Mouse (Mus musculus) forebrain, embryonic 13.5 days (tissue): ENCODE data around the gene Actn4. TPM values are rescaled to one million over a fixed set of nuclear protein-coding genes. Genes with fewer than 3 reads are reported as not detected.

ENCODE experiments used
- ATAC-seq: fragments of 200-750 bp; cut with Nextera tagmentation; 2 replicates; pipeline ENCODE4 v1.8.0; 2017
- H3K27ac ChIP-seq: fragments of 300-500 bp; sonication (generic); 2 replicates; pipeline ENCODE4 v1.5.1; 2015; ENCODE audit warnings: inconsistent platforms, mild to moderate bottlenecking, moderate library complexity
- H3K27me3 ChIP-seq: fragments of 300-500 bp; sonication (generic); 2 replicates; pipeline ENCODE4 v1.6.1; 2015; ENCODE audit warnings: mild to moderate bottlenecking, inconsistent platforms
- H3K36me3 ChIP-seq: fragments of 300-500 bp; sonication (generic); 2 replicates; pipeline ENCODE4 v1.6.1; 2015; ENCODE audit warnings: mild to moderate bottlenecking, inconsistent platforms; ENCODE audit not compliant: poor library complexity, severe bottlenecking
- H3K4me1 ChIP-seq: fragments of 300-500 bp; sonication (generic); 2 replicates; pipeline ENCODE4 v1.6.1; 2015; ENCODE audit warnings: inconsistent platforms
- H3K4me2 ChIP-seq: fragments of 300-500 bp; sonication (generic); 2 replicates; pipeline ENCODE4 v1.6.1; 2015; ENCODE audit warnings: inconsistent platforms, mild to moderate bottlenecking, moderate library complexity
- H3K4me3 ChIP-seq: fragments of 300-500 bp; sonication (generic); 2 replicates; pipeline ENCODE4 v1.5.1; 2015; ENCODE audit warnings: mild to moderate bottlenecking, inconsistent platforms
- H3K9ac ChIP-seq: fragments of 300-500 bp; sonication (generic); 2 replicates; pipeline ENCODE4 v1.6.1; 2015; ENCODE audit warnings: mild to moderate bottlenecking, inconsistent platforms
- H3K9me3 ChIP-seq: fragments of 300-500 bp; sonication (generic); replicated peaks from 2 replicates; pipeline ENCODE4 v1.6.1; 2016; ENCODE audit warnings: inconsistent platforms
- WGBS: fragments of 180-500 bp; shearing (Covaris S2); methylation state at CpG from one replicate; pipeline ENCODE4 v1.1.7; 2015; 5-methylcytosine and 5-hydroxymethylcytosine counted together
- polyA plus RNA-seq: library from polyadenylated mRNA; unstranded; fragments of >200 nt; fragmentation: Nextera tagmentation; extraction: Ambion mirVana; gene quantifications from 2 replicates; pipeline ENCODE4 v1.2.1, GENCODE M21; 2015

Gene Actn4
- polyA plus RNA-seq, 1 experiment from 2014 or later: 114 TPM

DNA sequence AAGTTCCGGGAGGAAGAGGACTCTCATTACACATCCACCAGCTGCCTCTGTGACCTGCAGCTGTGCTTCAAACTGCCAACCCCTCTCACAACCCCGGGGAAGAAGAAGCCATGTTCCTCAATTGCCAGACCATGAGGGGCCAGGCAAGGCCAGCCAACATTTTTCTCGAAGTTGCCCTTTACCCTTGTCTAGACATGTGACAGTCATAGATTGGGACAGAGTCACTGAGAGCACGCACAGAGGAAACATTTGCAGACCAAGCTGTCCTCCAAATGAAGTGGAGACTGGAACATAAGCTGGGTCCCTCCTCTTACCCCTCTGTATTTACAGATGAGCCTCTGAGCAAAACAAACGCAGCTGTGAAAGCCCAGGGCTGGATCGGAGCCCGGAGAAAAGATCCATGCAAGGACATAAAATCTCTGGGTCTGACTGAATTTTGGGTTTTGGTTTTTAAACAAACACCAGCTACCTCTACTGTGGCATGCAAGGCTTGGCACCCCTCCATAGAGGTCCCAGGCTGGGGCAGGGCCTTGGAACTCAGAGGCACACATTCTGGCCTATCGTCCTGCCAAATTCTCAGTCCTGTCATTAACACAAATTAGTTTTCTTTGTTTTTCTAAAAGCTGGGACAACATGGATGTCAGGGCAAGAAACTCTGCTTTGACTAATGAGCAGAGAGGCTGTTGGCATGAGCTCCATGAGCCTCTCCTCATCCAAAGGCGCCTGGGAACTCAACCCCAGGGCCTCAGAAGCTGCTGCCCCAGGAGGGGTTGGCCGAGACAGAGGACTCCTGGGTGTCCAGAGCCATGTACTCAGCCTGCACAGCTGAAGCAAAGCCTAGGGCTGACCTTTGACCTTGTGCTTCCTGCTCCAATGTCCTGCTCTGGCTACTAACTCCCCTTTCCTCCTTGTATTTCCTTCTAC is 44.4 kb downstream of the Actn4 start:
- Histone ChIP-seq H3K4me3 (no peak overlapping the region), H3K9ac (no peak overlapping the region), H3K27me3 (no peaks in the 10 kb centered on the region), H3K36me3 (peaks cover 66% of the 10 kb centered on the region), H3K27ac (no peak overlapping the region), H3K4me2 (no peak overlapping the region), H3K9me3 (no peaks in the 10 kb centered on the region), H3K4me1 (peaks cover 55% of the 10 kb centered on the region)
- whole genome bisulfite sequencing: 65% methylated on average over 10 of the region's 10 CpGs
- no peak; the same call in 1 of the 2 replicates for ATAC-seq

DNA sequence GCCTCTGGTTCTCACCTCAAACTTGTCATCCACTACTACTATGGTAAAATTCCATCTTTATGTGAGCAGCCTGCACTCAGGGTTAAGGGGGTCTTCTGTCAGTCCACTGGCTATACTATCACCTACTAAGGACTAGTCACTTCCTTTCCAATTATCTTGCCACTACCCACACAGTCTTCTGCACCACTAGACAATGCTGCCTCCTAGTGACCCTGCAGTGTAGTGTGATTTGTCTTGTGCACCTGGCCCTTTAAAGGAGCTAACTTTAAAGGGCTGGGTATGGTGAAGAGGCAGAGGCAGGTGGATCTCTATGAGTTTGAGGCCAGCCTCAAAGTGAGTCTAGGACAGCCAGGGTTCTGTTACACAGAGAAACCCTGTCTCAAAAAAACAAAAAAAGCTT is 45.6 kb downstream of the Actn4 start:
- H3K9me3 ChIP-seq: no peaks in the 10 kb centered on the region
- H3K4me1 ChIP-seq: peaks cover 42% of the 10 kb centered on the region
- no peak overlapping the region for H3K9ac ChIP-seq
- no peak overlapping the region for H3K27ac ChIP-seq
- no peak for ATAC-seq
- H3K4me3 ChIP-seq: no peak overlapping the region
- H3K4me2 ChIP-seq: no peak overlapping the region
- H3K27me3 ChIP-seq: no peaks in the 10 kb centered on the region
- H3K36me3 ChIP-seq: peaks cover 78% of the 10 kb centered on the region

- 91% methylated on average over 11 of the region's 11 CpGs for WGBS
- Histone ChIP-seq H3K27me3 (no peaks in the 10 kb centered on the region), H3K9me3 (no peaks in the 10 kb centered on the region), H3K4me1 (peaks cover 9% of the 10 kb centered on the region), H3K36me3 (peaks cover 98% of the 10 kb centered on the region), H3K4me3 (no peak overlapping the region), H3K4me2 (no peak overlapping the region), H3K27ac (no peak overlapping the region), H3K9ac (no peak overlapping the region)
- ATAC-seq: no peak
These were observed 49.0 kb downstream of the Actn4 start for GRCm38 (mm10) chr7:28913171-28913570.

- H3K4me2 ChIP-seq: no peak overlapping the region
- no peaks in the 10 kb centered on the region for H3K27me3 ChIP-seq
- H3K4me1 ChIP-seq: no peaks in the 10 kb centered on the region
- no peak overlapping the region for H3K27ac ChIP-seq
- peaks cover 98% of the 10 kb centered on the region for H3K36me3 ChIP-seq
- 82% methylated on average over 4 of the region's 4 CpGs for WGBS
- H3K9ac ChIP-seq: no peak overlapping the region
- H3K9me3 ChIP-seq: no peaks in the 10 kb centered on the region
- H3K4me3 ChIP-seq: no peak overlapping the region
- ATAC-seq: no peak
These were observed 50.5 kb downstream of the Actn4 start for GRCm38 (mm10) chr7:28911632-28912031.

DNA sequence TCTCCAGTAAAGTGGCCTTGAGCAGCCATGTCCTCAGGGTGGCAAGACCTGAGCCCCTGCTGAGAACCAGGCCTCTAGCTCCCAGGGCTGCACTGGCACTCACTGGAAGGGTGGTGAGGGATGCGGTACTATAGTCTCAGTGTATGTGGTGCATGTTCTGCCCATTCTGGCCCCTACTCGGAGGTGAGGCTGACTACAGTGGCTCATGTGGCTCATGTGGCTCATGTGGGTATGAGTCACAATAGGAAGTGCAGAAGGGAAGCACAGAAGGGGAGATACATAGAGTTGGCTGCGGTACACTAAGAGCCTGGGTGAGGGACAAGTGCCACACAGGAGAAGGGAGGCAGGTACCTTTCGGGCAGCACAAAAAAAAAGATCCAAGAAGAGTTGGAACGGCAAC is 54.9 kb downstream of the Actn4 start:
- H3K4me1 ChIP-seq: no peaks in the 10 kb centered on the region
- peaks cover 100% of the 10 kb centered on the region for H3K36me3 ChIP-seq
- H3K9me3 ChIP-seq: no peaks in the 10 kb centered on the region
- H3K27ac ChIP-seq: no peak overlapping the region
- H3K4me3 ChIP-seq: no peak overlapping the region
- 95% methylated on average over 5 of the region's 5 CpGs for WGBS
- H3K9ac ChIP-seq: no peak overlapping the region
- H3K4me2 ChIP-seq: no peak overlapping the region
- H3K27me3 ChIP-seq: no peaks in the 10 kb centered on the region
- no peak for ATAC-seq

GRCm38 (mm10) chr7:28903778-28904177 is 58.4 kb downstream of the Actn4 start:
- ATAC-seq: no peak
- no peak overlapping the region for H3K4me2 ChIP-seq
- H3K36me3 ChIP-seq: peaks cover 100% of the 10 kb centered on the region
- WGBS: 92% methylated on average over 10 of the region's 10 CpGs
- H3K27me3 ChIP-seq: no peaks in the 10 kb centered on the region
- no peak overlapping the region for H3K9ac ChIP-seq
- no peak overlapping the region for H3K27ac ChIP-seq
- H3K9me3 ChIP-seq: no peaks in the 10 kb centered on the region
- H3K4me3 ChIP-seq: no peak overlapping the region
- no peaks in the 10 kb centered on the region for H3K4me1 ChIP-seq

- no peaks in the 10 kb centered on the region for H3K27me3 ChIP-seq
- H3K4me1 ChIP-seq: no peaks in the 10 kb centered on the region
- H3K9me3 ChIP-seq: no peaks in the 10 kb centered on the region
- H3K36me3 ChIP-seq: peaks cover 100% of the 10 kb centered on the region
- H3K9ac ChIP-seq: no peak overlapping the region
- no peak for ATAC-seq
- WGBS: 93% methylated on average over 3 of the region's 3 CpGs
- H3K27ac ChIP-seq: no peak overlapping the region
- H3K4me3 ChIP-seq: no peak overlapping the region
- H3K4me2 ChIP-seq: no peak overlapping the region
These were observed 59.3 kb downstream of the Actn4 start for GRCm38 (mm10) chr7:28902809-28903208.

DNA sequence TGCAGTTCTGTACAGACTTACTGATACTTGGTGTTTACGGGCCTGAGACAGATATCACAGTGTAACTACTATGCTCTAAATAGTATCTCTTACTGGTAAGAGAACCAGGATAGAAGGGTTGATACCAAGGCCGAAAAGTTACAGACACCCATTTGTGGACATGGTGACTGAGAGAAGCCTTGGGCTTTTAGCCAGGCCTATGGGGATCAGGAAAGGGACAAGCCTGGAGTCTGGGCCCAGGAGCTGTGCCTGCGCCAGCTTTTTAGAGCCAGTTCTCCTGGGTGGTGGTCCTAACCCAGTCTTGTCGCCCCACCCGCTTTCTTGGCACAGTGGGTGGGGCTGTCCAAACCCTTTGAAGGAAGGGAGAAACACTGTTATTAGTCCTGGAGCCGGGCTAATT is 60.0 kb downstream of the Actn4 start:
- Histone ChIP-seq H3K9me3 (no peaks in the 10 kb centered on the region), H3K4me1 (no peaks in the 10 kb centered on the region), H3K27ac (no peak overlapping the region), H3K4me3 (no peak overlapping the region), H3K9ac (no peak overlapping the region), H3K4me2 (no peak overlapping the region), H3K36me3 (peaks cover 100% of the 10 kb centered on the region), H3K27me3 (no peaks in the 10 kb centered on the region)
- no peak for ATAC-seq
- WGBS: 93% methylated on average over 6 of the region's 6 CpGs

GRCm38 (mm10) chr7:28901311-28902125 is 60.6 kb downstream of the Actn4 start:
- 0 out of 2 replicates have a peak, but pooled peaks have one; percentile 30 for ATAC-seq
- no peaks in the 10 kb centered on the region for H3K4me1 ChIP-seq
- no peak overlapping the region for H3K4me2 ChIP-seq
- H3K9ac ChIP-seq: no peak overlapping the region
- H3K27ac ChIP-seq: peak overlapping the region; percentile 35; the same call in 1 of the 2 replicates
- no peak overlapping the region for H3K4me3 ChIP-seq
- no peaks in the 10 kb centered on the region for H3K9me3 ChIP-seq
- 91% methylated on average over 13 of the region's 13 CpGs for WGBS
- H3K27me3 ChIP-seq: no peaks in the 10 kb centered on the region
- peaks cover 100% of the 10 kb centered on the region for H3K36me3 ChIP-seq

DNA sequence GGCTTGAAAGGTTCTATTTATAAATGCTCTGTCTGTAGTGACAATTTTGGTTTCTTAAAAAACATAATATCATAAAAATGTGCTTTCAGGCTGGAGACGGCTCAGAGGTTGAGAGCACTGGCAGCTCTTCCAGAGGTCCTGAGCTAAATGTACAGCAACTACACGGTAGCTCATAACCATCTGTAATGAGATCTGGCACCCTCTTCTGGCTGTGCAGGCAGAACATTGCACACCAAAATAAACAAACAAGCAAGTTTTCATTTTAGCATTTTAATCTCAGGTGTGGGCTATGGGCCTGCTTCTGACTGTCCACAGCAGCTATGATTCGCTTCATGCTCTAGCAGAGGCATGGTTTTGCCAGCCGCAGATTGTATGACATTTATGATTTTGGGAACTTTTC is 62.2 kb downstream of the Actn4 start:
- Histone ChIP-seq H3K9ac (no peak overlapping the region), H3K4me2 (no peak overlapping the region), H3K9me3 (no peaks in the 10 kb centered on the region), H3K27ac (no peak overlapping the region), H3K4me1 (no peaks in the 10 kb centered on the region), H3K36me3 (peaks cover 100% of the 10 kb centered on the region), H3K27me3 (no peaks in the 10 kb centered on the region), H3K4me3 (no peak overlapping the region)
- ATAC-seq: no peak
- WGBS: 89% methylated on average over 4 of the region's 4 CpGs

DNA sequence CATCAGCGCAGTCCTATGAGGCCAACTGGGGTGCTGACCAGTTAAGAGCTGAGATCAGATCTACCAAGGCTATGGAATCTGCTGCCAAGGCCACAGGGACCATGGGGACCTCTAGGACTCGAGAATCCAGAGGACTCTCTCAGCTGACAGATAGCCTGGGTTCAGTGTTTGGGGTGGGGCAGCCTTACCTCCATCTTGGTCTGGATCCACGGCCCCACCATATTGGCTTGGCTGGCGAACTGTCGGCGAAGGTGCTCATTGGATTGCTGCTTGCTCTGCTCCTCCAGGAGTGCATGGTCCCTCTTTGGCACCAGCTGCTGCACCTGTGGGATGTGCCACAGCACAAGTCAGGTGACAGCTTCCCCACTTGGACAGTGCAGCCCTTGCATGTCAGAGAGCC is 64.5 kb downstream of the Actn4 start:
- no peak overlapping the region for H3K4me3 ChIP-seq
- no peaks in the 10 kb centered on the region for H3K27me3 ChIP-seq
- no peak for ATAC-seq
- no peak overlapping the region for H3K27ac ChIP-seq
- no peaks in the 10 kb centered on the region for H3K9me3 ChIP-seq
- H3K36me3 ChIP-seq: peaks cover 98% of the 10 kb centered on the region
- 93% methylated on average over 6 of the region's 6 CpGs for WGBS
- no peak overlapping the region for H3K9ac ChIP-seq
- no peak overlapping the region for H3K4me2 ChIP-seq
- no peaks in the 10 kb centered on the region for H3K4me1 ChIP-seq

DNA sequence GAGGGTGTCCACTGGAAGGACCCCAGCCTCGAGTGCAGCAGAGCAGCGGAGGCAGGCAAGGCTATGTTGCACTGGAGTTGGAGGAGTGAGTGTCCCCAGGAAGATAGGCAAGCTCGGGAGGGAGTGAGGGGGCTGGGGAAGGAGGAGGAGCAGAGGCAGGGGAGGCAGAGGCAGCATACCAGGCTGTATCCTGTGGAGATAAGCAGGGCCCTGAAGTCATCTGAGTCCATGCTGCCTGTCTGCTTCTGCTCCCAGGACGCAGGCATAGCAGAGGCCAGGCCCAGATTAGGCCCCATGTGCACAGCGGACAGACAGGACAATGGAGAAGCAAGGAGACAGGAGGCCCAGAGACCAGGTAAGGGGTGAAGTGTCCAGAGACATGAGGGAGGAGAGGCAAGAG is 67.2 kb downstream of the Actn4 start:
- WGBS: 70% methylated on average over 5 of the region's 5 CpGs
- no peak overlapping the region for H3K4me3 ChIP-seq
- H3K36me3 ChIP-seq: peaks cover 87% of the 10 kb centered on the region
- H3K9ac ChIP-seq: no peak overlapping the region; the same call in 1 of the 2 replicates
- no peak overlapping the region for H3K27ac ChIP-seq
- no peak for ATAC-seq
- no peak overlapping the region for H3K4me2 ChIP-seq
- no peaks in the 10 kb centered on the region for H3K4me1 ChIP-seq
- H3K27me3 ChIP-seq: peaks cover 5% of the 10 kb centered on the region
- H3K9me3 ChIP-seq: no peaks in the 10 kb centered on the region
